Mouse (Mus musculus) heart, adult 11 months (tissue): ENCODE results near the gene Tmem60.

ENCODE experiments used
- DNase-seq: peaks from one replicate; pipeline ENCODE4 v3.0.0; 2022

The Tmem60 gene

DNA sequence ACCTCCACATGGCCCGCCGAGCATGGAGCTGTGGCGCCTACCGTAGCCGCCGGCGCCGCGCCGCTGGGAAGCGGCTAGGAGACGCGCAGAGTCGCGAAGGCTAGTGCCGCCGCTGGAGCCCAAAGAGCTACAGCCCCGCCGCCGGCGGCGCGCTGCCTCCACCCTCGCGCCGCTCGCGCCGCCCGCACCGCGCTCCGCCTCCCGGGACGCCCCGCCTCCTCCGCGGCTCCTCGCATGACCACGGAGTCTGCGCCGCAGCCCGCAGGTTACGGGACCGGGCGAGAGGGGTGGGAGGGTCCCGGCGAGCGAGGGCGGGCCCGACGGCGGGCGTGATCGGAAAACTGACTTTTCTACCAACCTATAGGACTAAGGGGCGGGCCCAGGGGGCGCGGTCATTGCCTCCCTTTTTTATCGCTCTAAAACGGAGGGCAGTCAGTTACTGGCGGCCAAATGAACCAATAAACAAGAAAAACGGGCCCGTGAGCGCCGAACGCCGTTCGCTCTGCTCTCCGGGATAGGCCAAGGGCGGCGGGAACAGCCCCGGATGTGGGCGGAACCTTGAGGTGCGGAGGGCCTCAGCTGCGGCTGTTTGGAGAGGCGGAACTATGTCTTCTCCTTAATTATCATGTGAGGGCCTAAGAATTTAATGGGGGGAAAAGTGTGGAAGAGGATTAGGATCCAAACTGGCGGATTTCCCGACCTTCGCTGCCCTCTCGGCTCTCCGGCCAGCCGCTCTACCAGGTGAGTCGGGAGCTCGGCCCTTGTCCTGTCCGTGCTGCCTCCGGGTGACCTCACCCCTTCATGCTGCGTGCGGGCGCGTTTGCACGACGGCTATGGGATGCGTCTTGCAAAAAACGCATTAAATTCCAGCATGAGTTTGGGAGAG lies at the start of gene Tmem60, which contains the start of gene Phtf2:
Tmem60 (plus strand) TSS at position 277 of the 886 bp plus-strand sequence.
Phtf2 (minus strand) TSS at position 210 of the 886 bp plus-strand sequence.
- DNase-seq, result peak; percentile 100

- no peak for DNase-seq
Observed at GRCm38 (mm10) chr5:20834399-20834798, 47.6 kb upstream of the Tmem60 start.

GRCm38 (mm10) chr5:20837082-20837481 lies 44.9 kb upstream of the Tmem60 start:
- DNase-seq, result no peak

- DNase-seq, result no peak
Observed at GRCm38 (mm10) chr5:20843405-20843804, 38.6 kb upstream of the Tmem60 start.

DNA sequence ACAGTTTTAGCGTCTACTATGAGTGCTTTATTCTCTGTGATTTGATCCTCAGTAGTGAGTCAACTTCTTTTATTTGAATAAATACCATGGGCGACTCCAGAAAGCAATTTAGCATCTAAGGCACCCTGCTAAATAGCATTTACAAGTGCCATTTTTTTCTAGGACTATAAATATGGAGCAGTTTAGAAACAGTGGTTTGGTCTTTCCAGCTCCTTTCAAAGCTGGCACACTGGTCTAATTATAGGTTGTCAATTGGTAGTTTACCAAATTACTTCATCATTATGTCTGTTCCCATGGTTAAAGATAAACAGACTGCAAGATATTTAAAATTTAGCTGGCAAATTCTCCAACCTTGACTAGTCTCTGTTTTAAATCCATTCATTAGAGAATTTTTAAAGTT lies 38.2 kb upstream of the Tmem60 start:
- DNase-seq, result no peak

GRCm38 (mm10) chr5:20847010-20847409 lies 35.0 kb upstream of the Tmem60 start:
- no peak for DNase-seq

- no peak for DNase-seq
Observed at GRCm38 (mm10) chr5:20855066-20855465, 26.9 kb upstream of the Tmem60 start.

DNA sequence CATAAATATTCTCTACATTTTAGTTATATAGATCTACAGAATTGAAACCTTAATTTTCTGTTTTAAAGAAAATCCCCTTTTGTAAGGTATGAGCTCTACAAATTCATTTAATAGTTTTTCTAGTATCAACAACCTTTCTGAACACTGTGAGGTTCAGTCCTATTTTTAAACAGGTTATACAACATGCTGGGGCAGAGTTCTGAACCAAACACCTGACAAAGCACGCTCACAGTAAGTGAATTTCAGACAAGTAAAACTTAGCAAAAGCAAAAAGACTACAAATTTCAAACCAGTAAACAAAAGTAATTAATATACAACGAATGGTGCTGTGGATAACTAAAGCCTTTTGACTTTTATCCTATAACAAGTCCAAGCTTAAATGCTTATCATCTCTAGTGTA lies 23.6 kb upstream of the Tmem60 start:
- no peak for DNase-seq

- no peak for DNase-seq
Observed at GRCm38 (mm10) chr5:20860565-20860964, 21.4 kb upstream of the Tmem60 start.

GRCm38 (mm10) chr5:20861901-20862300 lies 20.1 kb upstream of the Tmem60 start:
- DNase-seq, result no peak

GRCm38 (mm10) chr5:20864216-20864969 lies 17.6 kb upstream of the Tmem60 start:
- DNase-seq, result no peak

GRCm38 (mm10) chr5:20865193-20865755 lies 16.7 kb upstream of the Tmem60 start:
- DNase-seq, result no peak

DNA sequence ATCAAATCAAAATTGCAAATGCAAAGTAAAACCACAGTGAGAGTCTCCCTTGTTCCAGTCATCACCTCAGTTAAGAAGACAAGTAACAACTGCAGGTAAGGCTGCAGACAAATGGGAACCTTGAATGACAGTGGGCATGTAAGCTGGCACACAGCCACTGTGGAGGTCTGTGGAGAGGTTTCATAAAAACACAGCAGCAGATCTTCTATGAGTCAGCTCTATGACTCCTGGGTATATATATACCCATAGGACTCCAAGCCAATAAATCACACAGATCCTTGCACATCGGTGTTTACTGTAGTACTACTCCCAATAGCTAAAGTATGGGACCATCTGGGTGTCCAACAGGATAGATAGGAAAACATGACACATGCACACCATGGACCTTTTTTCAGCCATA lies 8.8 kb upstream of the Tmem60 start:
- DNase-seq, result no peak

GRCm38 (mm10) chr5:20876934-20877426 lies 5.0 kb upstream of the Tmem60 start:
- DNase-seq, result no peak

- no peak for DNase-seq
Observed at GRCm38 (mm10) chr5:20880386-20880785, 1.6 kb upstream of the Tmem60 start.

- DNase-seq, result no peak
Observed at GRCm38 (mm10) chr5:20880797-20881775, 905 bp upstream of the Tmem60 start.

DNA sequence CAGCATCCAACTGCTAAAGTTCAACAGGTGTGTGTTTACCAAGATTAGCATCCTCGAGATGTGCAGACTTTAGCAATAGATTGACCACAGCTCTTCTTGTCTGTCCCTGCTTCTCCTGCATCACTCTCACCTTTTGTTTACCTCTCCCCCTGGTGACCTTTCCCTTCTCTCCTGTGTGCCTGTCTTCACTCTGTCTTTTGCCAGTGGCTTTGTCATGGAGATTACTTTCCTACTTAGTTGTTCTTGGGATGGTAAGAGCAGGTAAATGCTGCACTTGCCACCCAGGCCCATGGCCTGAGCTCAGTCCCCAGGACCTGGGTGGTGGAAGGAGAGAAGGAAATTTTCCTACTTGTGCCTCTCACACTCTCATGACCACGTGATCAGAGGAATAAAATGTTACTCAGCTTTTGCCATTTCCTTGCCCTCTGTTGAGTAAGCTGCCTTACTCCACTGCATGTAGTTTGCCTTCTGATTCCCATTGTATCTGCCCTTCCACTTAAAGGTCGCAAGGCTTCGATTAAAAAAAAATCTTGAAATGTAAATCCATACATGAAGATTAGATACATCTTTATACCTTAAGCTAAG lies 2.1 kb downstream of the Tmem60 start:
- no peak for DNase-seq

- DNase-seq, result no peak
Observed at GRCm38 (mm10) chr5:20897446-20898167, 15.6 kb downstream of the Tmem60 start.

- DNase-seq, result no peak
Observed at GRCm38 (mm10) chr5:20904647-20905046, 22.7 kb downstream of the Tmem60 start.

GRCm38 (mm10) chr5:20905437-20905836 lies 23.4 kb downstream of the Tmem60 start:
- DNase-seq, result no peak

- DNase-seq, result no peak
Observed at GRCm38 (mm10) chr5:20906191-20906590, 24.2 kb downstream of the Tmem60 start.
